Mouse (Mus musculus): Measurements from ENCODE around the gene Spata32. TPM values are rescaled to one million over a fixed set of nuclear protein-coding genes. Genes with fewer than 3 reads are reported as not detected.

The Spata32 gene
- polyA plus RNA-seq (2012; ENCODE audit: insufficient read depth, insufficient read length, low replicate concordance, missing spikeins) = not detected in 2 replicates

DNA sequence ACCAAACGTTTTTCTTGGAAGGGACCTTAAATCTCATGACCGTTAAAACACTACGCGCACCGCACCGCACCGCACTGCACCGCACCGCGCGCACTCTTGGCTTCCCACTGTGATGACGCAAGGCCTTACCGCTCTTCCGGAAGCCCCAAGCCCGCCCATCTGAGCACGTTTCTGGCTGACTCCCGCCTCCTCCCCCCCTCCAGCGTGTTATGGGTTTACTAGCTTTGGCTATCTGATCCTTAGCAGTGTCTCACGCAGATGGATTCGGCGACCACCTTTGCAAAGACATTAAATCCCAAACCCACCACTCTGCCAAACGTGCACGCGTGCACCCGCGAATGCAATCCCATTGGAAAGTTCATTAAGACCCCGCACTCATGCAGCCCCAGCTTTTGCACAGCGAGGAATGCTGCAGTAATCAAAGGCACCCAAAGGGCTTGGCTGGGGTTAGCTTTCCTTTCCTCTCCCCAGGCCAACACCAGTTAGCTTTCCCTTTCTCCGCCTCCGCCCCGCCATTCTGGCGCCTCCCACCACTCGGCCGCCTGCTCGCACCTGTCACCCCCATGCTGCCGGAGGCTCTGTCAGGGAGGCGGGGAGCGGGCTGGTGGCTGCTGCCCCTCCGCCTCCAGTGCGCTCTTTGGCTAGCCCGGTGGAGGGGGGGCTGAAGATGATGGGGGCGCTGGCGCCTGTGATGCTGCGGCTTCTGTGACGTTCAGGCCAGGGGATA is at the start of gene Spata32:
TSS of gene Spata32 (minus strand) at position 643 of the 727 bp plus-strand sequence.
- peak within 1 kb of the TSS; percentile 69 for H3K27ac ChIP-seq (ENCODE audit: insufficient read depth, low read depth, low read length)
- H3K4me1 ChIP-seq (ENCODE audit: control insufficient read depth, insufficient read depth, low read length) = peaks cover 24% of the 10 kb centered on the region
- TF ChIP-seq CTCF (IDR thresholded peaks at IDR 0.05; ENCODE audit: insufficient read depth, low read depth, low read length) (no peak), POLR2A (IDR thresholded peaks at IDR 0.05; ENCODE audit: insufficient read depth, low read depth, low read length) (no peak)
- H3K4me3 ChIP-seq (ENCODE audit: insufficient read depth, low read depth, low read length) = peak within 1 kb of the TSS; percentile 68
- WGBS = under 1% methylated on average over 45 of the region's 45 CpGs

DNA sequence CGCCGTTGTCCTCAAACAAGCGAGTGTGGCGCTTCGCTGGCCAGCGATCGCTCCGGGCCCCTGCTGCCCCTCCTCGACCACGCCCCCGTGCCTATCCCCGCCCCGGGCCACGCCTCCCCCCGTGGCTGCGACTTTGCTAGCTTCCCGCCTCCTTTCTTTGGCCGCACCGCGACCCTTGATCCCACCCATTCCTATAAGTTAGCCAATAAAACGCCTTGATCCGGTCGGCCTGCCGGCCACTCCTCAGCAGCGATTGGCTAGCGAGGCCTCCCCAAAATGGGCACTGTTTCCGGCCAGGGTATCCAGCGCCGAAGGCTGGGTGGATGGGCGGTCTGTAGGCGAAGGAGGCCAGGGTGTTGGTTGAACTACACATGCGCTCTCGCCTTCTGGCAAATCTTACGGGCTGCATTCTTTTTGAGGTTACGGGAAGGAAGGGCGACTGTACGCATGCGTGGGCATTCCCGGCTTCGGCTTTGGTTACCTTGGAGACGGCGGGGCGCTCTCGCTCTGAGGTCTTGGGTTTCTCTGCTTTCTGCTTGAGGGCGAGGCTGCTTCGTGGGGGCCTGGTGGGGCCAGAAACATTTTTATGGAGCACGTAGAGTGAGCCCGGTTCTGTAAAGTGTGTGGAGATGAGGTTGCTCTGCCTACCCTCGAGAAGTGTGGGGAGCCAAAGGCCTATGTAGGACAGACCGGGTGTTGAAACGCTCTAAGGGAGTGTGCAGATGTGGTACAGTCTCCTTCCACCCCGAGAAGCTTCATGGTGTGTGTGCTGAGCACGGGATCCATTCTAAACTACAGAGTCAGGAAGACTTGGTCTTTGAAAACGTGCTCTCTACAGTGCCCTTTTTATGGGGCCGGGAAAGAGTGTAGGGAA is 49.4 kb upstream of the Spata32 start, which contains the start of gene Map3k14:
TSS of gene Map3k14 (minus strand) at position 127 of the 874 bp plus-strand sequence.
- under 1% methylated on average over 55 of the region's 55 CpGs for WGBS
- H3K4me3 ChIP-seq (ENCODE audit: insufficient read depth, low read depth, low read length) = peak within 1 kb of the TSS; percentile 92
- 0 out of 2 replicates have a peak, but pooled peaks have one; percentile 33 for TF ChIP-seq POLR2A (IDR thresholded peaks at IDR 0.05; ENCODE audit: insufficient read depth, low read depth, low read length)
- TF ChIP-seq CTCF (IDR thresholded peaks at IDR 0.05; ENCODE audit: insufficient read depth, low read depth, low read length) = no peak
- peaks cover 29% of the 10 kb centered on the region for H3K4me1 ChIP-seq (ENCODE audit: control insufficient read depth, insufficient read depth, low read length)
- peak within 1 kb of the TSS; percentile 68 for H3K27ac ChIP-seq (ENCODE audit: insufficient read depth, low read depth, low read length)

DNA sequence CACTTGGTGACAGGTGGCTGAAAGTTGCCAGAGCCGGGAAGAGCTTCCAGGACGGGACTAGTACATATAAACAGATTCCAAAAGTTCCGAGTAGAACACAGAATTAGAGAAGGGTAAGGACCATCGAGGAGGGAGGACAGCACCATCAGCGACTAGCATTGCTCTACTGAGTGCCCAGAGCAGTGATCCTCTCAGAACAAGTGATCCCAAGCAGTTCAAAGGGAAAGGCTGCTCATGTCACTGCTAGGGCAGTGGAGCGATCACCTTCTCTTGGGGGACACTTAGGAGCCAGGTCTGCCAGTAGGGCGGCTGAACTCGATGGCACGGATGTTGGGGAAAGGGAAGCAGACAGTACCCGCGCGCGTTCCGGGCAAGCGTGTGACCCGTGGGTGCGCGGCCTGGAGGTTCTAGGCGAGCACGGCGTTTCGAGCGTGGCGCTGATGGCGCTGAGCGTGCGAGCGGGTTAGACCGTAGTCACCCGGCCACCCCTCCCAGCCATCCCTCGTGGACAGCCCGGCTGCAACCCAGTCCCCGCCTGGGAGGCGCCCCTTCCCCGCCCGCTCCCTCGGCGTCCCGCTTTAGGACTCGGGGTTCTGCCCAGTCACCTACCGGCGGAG is 48.6 kb upstream of the Spata32 start:
- H3K27ac ChIP-seq (ENCODE audit: insufficient read depth, low read depth, low read length) = peak overlapping the region; percentile 55
- TF ChIP-seq CTCF (IDR thresholded peaks at IDR 0.05; ENCODE audit: insufficient read depth, low read depth, low read length) (no peak), POLR2A (IDR thresholded peaks at IDR 0.05; ENCODE audit: insufficient read depth, low read depth, low read length) (no peak)
- H3K4me1 ChIP-seq (ENCODE audit: control insufficient read depth, insufficient read depth, low read length) = peaks cover 36% of the 10 kb centered on the region
- H3K4me3 ChIP-seq (ENCODE audit: insufficient read depth, low read depth, low read length) = peak overlapping the region; percentile 92
- under 1% methylated on average over 41 of the region's 42 CpGs for WGBS

- no peak overlapping the region for H3K4me3 ChIP-seq (ENCODE audit: insufficient read depth, low read depth, low read length)
- 77% methylated on average over 2 of the region's 2 CpGs for WGBS
- TF ChIP-seq POLR2A (IDR thresholded peaks at IDR 0.05; ENCODE audit: insufficient read depth, low read depth, low read length) (no peak), CTCF (IDR thresholded peaks at IDR 0.05; ENCODE audit: insufficient read depth, low read depth, low read length) (no peak)
- no peak overlapping the region for H3K27ac ChIP-seq (ENCODE audit: insufficient read depth, low read depth, low read length)
- H3K4me1 ChIP-seq (ENCODE audit: control insufficient read depth, insufficient read depth, low read length) = peaks cover 39% of the 10 kb centered on the region
Observed at GRCm38 (mm10) chr11:103265856-103266255, 47.6 kb upstream of the Spata32 start.

DNA sequence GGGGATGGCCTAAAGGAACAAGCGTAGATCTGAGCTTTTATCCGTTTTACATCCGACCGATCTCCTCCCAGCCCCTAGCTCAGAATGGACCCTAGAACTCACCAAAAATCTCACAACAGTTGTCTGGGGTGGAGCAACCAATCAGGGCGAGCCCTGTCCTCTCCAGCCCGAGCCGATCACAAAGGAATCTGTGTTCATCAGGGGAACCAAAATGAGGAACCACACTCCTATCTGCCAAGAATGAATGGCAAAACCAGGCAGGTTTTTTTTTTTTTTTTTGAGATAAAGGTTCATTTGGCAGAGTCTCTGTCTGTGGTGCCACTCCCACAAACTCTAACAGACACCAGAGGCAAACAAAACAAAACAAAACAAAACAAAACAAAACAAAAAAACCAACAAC is 47.0 kb upstream of the Spata32 start:
- 63% methylated on average over 7 of the region's 7 CpGs for WGBS
- H3K4me3 ChIP-seq (ENCODE audit: insufficient read depth, low read depth, low read length) = no peak overlapping the region
- H3K27ac ChIP-seq (ENCODE audit: insufficient read depth, low read depth, low read length) = no peak overlapping the region
- TF ChIP-seq CTCF (IDR thresholded peaks at IDR 0.05; ENCODE audit: insufficient read depth, low read depth, low read length) (no peak), POLR2A (IDR thresholded peaks at IDR 0.05; ENCODE audit: insufficient read depth, low read depth, low read length) (no peak)
- peaks cover 39% of the 10 kb centered on the region for H3K4me1 ChIP-seq (ENCODE audit: control insufficient read depth, insufficient read depth, low read length)

- Histone ChIP-seq H3K27ac (ENCODE audit: insufficient read depth, low read depth, low read length) (no peak overlapping the region; the same call in 1 of the 2 replicates), H3K4me3 (ENCODE audit: insufficient read depth, low read depth, low read length) (0 out of 2 replicates have a peak overlapping the region, but pooled peaks have one; percentile 0), H3K4me1 (ENCODE audit: control insufficient read depth, insufficient read depth, low read length) (peaks cover 39% of the 10 kb centered on the region)
- TF ChIP-seq POLR2A (IDR thresholded peaks at IDR 0.05; ENCODE audit: insufficient read depth, low read depth, low read length) (no peak), CTCF (IDR thresholded peaks at IDR 0.05; ENCODE audit: insufficient read depth, low read depth, low read length) (no peak)
- WGBS = 58% methylated on average over 20 of the region's 20 CpGs
Observed at GRCm38 (mm10) chr11:103264427-103265005, 46.3 kb upstream of the Spata32 start.

DNA sequence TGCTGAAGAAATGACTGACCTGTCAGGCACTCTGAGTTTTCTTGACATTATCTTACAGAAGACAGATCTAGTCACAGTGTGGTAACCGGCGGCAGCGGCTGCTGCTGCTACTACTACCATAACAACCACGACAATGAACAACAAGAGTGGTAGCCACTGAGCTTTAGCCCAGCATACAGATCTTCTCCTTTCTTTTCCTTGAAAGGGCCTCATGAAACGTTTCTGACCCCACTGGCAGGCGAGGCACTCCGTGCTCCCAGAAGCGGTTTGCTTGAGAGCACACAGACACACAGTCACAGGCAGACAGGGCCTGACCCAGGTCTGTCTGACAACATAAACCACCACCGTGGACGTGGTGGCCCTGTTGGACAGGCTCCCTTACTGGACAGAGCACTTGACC is 45.3 kb upstream of the Spata32 start:
- H3K4me3 ChIP-seq (ENCODE audit: insufficient read depth, low read depth, low read length) = no peak overlapping the region
- TF ChIP-seq POLR2A (IDR thresholded peaks at IDR 0.05; ENCODE audit: insufficient read depth, low read depth, low read length) = no peak
- TF ChIP-seq CTCF (IDR thresholded peaks at IDR 0.05; ENCODE audit: insufficient read depth, low read depth, low read length) = no peak
- no peak overlapping the region for H3K27ac ChIP-seq (ENCODE audit: insufficient read depth, low read depth, low read length)
- 65% methylated on average over 10 of the region's 10 CpGs for WGBS
- H3K4me1 ChIP-seq (ENCODE audit: control insufficient read depth, insufficient read depth, low read length) = peaks cover 34% of the 10 kb centered on the region

Measured in olfactory bulb, adult 2 months (tissue).